Mouse (Mus musculus) MEL (cell line): ENCODE results near the gene Wnt9a.

ENCODE experiments used
- CHD1 ChIP-seq: IDR thresholded peaks from 2 replicates; pipeline ENCODE4 v1.6.1; 2012; ENCODE audit warnings: low read depth, mild to moderate bottlenecking, inconsistent platforms, low read length, improper control_type of control experiment
- CTCF ChIP-seq, 3 experiments: IDR thresholded peaks in 2 of 3; conservative IDR thresholded peaks in 1 of 3; 2 replicates each; pipeline ENCODE4 v1.5.1; 2011 to 2012; ENCODE audit warnings: low read length in 3 of 3, low read depth in 2 of 3, mild to moderate bottlenecking in 2 of 3, improper control_type of control experiment in 1 of 3, inconsistent platforms in 1 of 3, mixed read lengths in 1 of 3, moderate library complexity in 1 of 3; ENCODE audit not compliant: control insufficient read depth in 1 of 3, insufficient read depth in 1 of 3, poor library complexity in 1 of 3, severe bottlenecking in 1 of 3
- GABPA ChIP-seq: IDR thresholded peaks from 2 replicates; pipeline ENCODE4 v1.6.1; 2012; ENCODE audit warnings: low read depth, mild to moderate bottlenecking, inconsistent platforms, low read length, improper control_type of control experiment, moderate library complexity
- MAFK ChIP-seq: IDR thresholded peaks from 2 replicates; pipeline ENCODE4 v1.6.1; 2011; ENCODE audit warnings: low read depth, mild to moderate bottlenecking, low read length, improper control_type of control experiment, borderline replicate concordance
- POLR2A ChIP-seq, 2 experiments: IDR thresholded peaks; 2 replicates each; pipeline ENCODE4 v1.6.1; 2011 to 2012; ENCODE audit warnings: low read length in 2 of 2, mild to moderate bottlenecking in 2 of 2, control low read depth in 1 of 2, improper control_type of control experiment in 1 of 2, low read depth in 1 of 2, moderate library complexity in 1 of 2; ENCODE audit not compliant: control insufficient read depth in 1 of 2, insufficient read depth in 1 of 2, poor library complexity in 1 of 2
- POLR2AphosphoS2 ChIP-seq: IDR thresholded peaks from 2 replicates; pipeline ENCODE4 v1.6.1; 2011; ENCODE audit warnings: low read length, improper control_type of control experiment
- SMC3 ChIP-seq: IDR thresholded peaks from 2 replicates; pipeline ENCODE4 v1.6.1; 2011; ENCODE audit warnings: low read depth, low read length, improper control_type of control experiment
- ZKSCAN1 ChIP-seq: IDR thresholded peaks from 2 replicates; pipeline ENCODE4 v1.6.1; 2012; ENCODE audit warnings: low read depth, mild to moderate bottlenecking, inconsistent platforms, low read length, improper control_type of control experiment, moderate library complexity

DNA sequence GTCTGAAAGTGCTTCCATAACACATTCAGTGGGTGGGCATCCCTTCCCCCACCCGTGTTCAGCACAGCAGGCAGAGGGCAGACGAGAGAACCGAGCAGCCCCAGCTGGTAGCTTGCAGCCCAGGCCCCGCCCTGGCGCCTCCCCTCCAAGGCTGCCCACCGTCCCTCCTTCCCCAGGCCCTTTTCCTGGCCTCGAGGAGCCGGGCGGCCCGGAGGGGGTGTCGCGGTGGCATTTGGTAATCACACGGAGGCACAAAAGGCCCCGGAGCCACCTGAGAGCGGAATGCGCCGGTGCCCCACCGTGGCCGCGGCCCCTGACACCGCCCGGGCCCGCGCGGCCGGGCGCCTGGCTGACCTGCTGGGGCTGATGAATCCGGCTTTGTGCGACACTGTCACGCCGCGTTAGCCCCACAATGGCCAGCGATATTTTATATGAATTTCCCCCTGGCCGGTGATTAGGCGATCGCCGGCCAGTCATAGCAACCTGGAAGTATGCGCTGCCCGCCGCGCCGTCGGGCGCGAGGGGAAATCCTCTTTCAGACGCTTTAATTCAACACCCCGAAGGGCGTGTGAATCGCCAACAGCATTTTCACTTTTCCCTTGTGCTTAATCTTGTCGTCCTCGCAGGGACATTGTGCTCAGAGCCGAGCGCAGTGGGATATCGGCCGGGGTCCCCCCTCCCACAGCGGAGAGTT is 42.7 kb upstream of the Wnt9a start:
- TF ChIP-seq POLR2A (IDR thresholded peaks at IDR 0.05; ENCODE audit: control insufficient read depth in 1 of 2, insufficient read depth in 1 of 2, low read depth in 1 of 2, low read length in 2 of 2, poor library complexity in 1 of 2) (no peak), CTCF (IDR thresholded peaks at IDR 0.05 in 2 of 3, conservative IDR thresholded peaks at IDR 0.05 in 1 of 3; ENCODE audit: control insufficient read depth in 1 of 3, insufficient read depth in 1 of 3, low read depth in 2 of 3, low read length in 3 of 3, poor library complexity in 1 of 3, severe bottlenecking in 1 of 3) (no peak), POLR2AphosphoS2 (no peak), ZKSCAN1 (no peak), MAFK (no peak), GABPA (no peak), CHD1 (no peak), SMC3 (no peak)
